Mouse (Mus musculus) liver, embryonic 15.5 days (tissue): ENCODE results near the gene App. TPM values are rescaled to one million over a fixed set of nuclear protein-coding genes. Genes with fewer than 3 reads are reported as not detected.

Source experiments
- ATAC-seq: fragments of 200-750 bp; cut with Nextera tagmentation; 2 replicates; pipeline ENCODE4 v1.8.0; 2017; ENCODE audit warnings: moderate number of reproducible peaks, mild to moderate bottlenecking, moderate library complexity; ENCODE audit not compliant: insufficient read depth
- H3K27ac ChIP-seq: fragments of 300-500 bp; sonication (generic); replicated peaks from 2 replicates; pipeline ENCODE4 v1.5.1; 2015; ENCODE audit warnings: mild to moderate bottlenecking, inconsistent platforms
- H3K27me3 ChIP-seq: fragments of 300-500 bp; sonication (generic); 2 replicates; pipeline ENCODE4 v1.6.1; 2015; ENCODE audit warnings: mild to moderate bottlenecking, inconsistent platforms
- H3K36me3 ChIP-seq: fragments of 300-500 bp; sonication (generic); replicated peaks from 2 replicates; pipeline ENCODE4 v1.6.1; 2015; ENCODE audit warnings: moderate library complexity, mild to moderate bottlenecking, inconsistent platforms
- H3K4me1 ChIP-seq: fragments of 300-500 bp; sonication (generic); replicated peaks from 2 replicates; pipeline ENCODE4 v1.6.1; 2015; ENCODE audit warnings: inconsistent platforms
- H3K4me2 ChIP-seq: fragments of 300-500 bp; sonication (generic); 2 replicates; pipeline ENCODE4 v1.6.1; 2015; ENCODE audit warnings: moderate library complexity, mild to moderate bottlenecking, inconsistent platforms
- H3K4me3 ChIP-seq: fragments of 300-500 bp; sonication (generic); replicated peaks from 2 replicates; pipeline ENCODE4 v1.5.1; 2015; ENCODE audit warnings: mild to moderate bottlenecking, inconsistent platforms
- H3K9ac ChIP-seq: fragments of 300-500 bp; sonication (generic); 2 replicates; pipeline ENCODE4 v1.6.1; 2015; ENCODE audit warnings: moderate library complexity, mild to moderate bottlenecking, inconsistent platforms
- H3K9me3 ChIP-seq: fragments of 300-500 bp; sonication (generic); replicated peaks from 2 replicates; pipeline ENCODE4 v1.6.1; 2016; ENCODE audit warnings: inconsistent platforms
- WGBS: fragments of 180-500 bp; shearing (Covaris S2); methylation state at CpG from one replicate; pipeline ENCODE4 v1.1.7; 2015; ENCODE audit warnings: mixed read lengths; ENCODE audit not compliant: insufficient replicate concordance; 5-methylcytosine and 5-hydroxymethylcytosine counted together
- polyA plus RNA-seq: library from polyadenylated mRNA; unstranded; fragments of >200 nt; fragmentation: Nextera tagmentation; extraction: Ambion mirVana; gene quantifications from 2 replicates; pipeline ENCODE4 v1.2.1, GENCODE M21; 2015

The App gene
- polyA plus RNA-seq, 1 experiment from 2014 or later, result 17.8 TPM

DNA sequence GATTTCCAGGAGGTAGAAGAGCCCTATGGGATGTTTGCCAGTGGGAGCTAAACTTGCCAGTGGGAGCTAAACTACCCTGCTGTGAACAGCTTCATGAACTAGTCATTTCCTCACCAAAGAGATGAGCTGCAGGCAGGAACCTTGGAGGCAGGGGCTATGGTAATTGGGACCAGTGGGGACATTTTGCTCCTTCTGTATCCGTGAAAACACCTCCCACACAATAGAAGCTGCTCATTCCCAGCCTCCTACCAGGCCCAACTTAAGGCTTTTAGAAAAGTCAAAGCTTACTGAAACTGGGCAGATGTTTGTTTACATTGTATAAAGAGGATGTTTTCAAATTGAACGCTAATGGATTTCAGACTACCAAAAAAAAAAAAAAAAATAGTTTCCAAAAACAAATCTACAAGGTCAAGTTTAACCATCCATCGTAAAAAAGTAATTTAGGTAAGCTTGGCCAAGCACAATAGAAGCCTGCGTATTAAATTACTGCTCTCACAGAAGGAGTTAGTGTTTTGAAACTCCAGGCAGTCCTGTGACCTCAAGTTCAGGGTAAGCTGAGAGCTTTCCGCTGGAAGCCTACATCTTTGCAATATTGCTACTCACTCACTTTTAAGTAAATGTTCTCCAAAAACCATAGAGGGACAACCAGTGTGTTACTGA is 253.8 kb downstream of the App start:
- 54% methylated on average over 5 of the region's 5 CpGs for WGBS
- H3K4me1 ChIP-seq, result no peaks in the 10 kb centered on the region
- no peak for ATAC-seq
- no peaks in the 10 kb centered on the region for H3K9me3 ChIP-seq
- no peaks in the 10 kb centered on the region for H3K27me3 ChIP-seq
- no peak overlapping the region for H3K27ac ChIP-seq
- no peaks in the 10 kb centered on the region for H3K36me3 ChIP-seq
- no peak overlapping the region for H3K4me3 ChIP-seq
- H3K9ac ChIP-seq, result no peak overlapping the region
- no peak overlapping the region for H3K4me2 ChIP-seq

DNA sequence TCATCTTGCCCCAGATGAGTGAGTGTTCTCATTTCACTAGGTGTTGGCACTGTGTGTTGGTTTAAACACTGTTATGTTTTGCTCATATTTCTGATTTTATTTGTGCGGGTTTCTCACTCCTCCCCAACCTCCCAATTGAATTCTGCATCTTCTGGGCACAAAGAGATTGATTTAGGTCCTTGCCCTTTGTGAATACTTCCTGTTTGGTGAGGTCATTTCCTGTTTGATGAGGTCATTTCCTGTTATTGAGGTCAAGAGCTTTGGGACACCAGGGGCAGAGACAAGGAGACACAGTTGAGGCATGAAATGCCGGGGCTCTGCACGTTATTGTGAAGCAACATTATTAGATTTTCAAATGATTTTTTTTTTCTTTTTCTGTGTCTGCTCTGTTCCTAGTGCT is 254.5 kb downstream of the App start:
- Histone ChIP-seq H3K27me3 (no peaks in the 10 kb centered on the region), H3K9ac (no peak overlapping the region), H3K9me3 (no peaks in the 10 kb centered on the region), H3K4me2 (no peak overlapping the region), H3K4me3 (no peak overlapping the region), H3K4me1 (no peaks in the 10 kb centered on the region), H3K36me3 (no peaks in the 10 kb centered on the region), H3K27ac (no peak overlapping the region)
- 58% methylated on average over 3 of the region's 3 CpGs for whole genome bisulfite sequencing
- ATAC-seq, result no peak

- Histone ChIP-seq H3K36me3 (no peaks in the 10 kb centered on the region), H3K4me3 (no peak overlapping the region), H3K27me3 (no peaks in the 10 kb centered on the region), H3K4me1 (no peaks in the 10 kb centered on the region), H3K9me3 (no peaks in the 10 kb centered on the region), H3K27ac (no peak overlapping the region), H3K4me2 (no peak overlapping the region), H3K9ac (no peak overlapping the region)
- no peak for ATAC-seq
- WGBS, result 75% methylated on average over 3 of the region's 3 CpGs
Observed at GRCm38 (mm10) chr16:84916772-84917171, 256.8 kb downstream of the App start.

DNA sequence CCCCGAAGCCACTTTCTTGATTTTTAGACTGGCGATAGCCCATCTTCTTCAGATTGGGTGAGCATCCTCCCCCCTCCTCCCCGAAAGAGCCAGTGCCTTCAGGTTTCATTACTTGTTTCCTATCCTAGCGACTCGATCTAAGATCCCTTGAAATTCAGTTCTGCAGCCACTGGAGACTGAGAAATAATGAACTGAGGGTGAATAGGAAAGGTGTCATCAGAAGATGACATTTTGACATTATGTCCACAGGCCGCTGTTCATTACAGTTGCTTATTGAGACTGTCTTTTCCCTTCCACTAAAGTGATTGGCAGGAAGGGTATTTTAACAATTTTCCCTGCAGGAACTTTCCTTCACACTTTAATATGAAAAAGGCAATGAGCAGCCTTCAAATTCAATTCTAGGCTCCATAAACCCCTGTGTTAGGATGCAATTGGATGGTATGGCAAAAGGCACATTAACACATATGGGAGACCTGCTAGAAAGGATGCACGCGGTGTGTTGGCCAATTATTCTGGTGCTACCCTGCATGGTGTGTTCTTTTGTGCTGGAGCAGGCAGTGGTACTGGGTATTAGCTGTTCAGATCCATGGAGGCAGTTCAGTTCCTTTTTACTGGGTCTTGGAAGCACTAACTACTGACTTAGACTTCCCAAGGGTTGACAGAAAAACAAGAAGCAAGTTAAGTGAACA is 261.9 kb downstream of the App start:
- WGBS, result 74% methylated on average over 8 of the region's 8 CpGs
- no peaks in the 10 kb centered on the region for H3K9me3 ChIP-seq
- H3K4me3 ChIP-seq, result no peak overlapping the region
- H3K27me3 ChIP-seq, result no peaks in the 10 kb centered on the region
- no peak overlapping the region for H3K4me2 ChIP-seq
- H3K4me1 ChIP-seq, result no peaks in the 10 kb centered on the region
- no peak for ATAC-seq
- H3K9ac ChIP-seq, result no peak overlapping the region
- H3K36me3 ChIP-seq, result no peaks in the 10 kb centered on the region
- no peak overlapping the region for H3K27ac ChIP-seq

- Histone ChIP-seq H3K27ac (no peak overlapping the region), H3K4me2 (no peak overlapping the region), H3K36me3 (no peaks in the 10 kb centered on the region), H3K4me1 (no peaks in the 10 kb centered on the region), H3K27me3 (no peaks in the 10 kb centered on the region), H3K9ac (no peak overlapping the region), H3K9me3 (no peaks in the 10 kb centered on the region), H3K4me3 (no peak overlapping the region)
- no peak for ATAC-seq
- 65% methylated on average over 4 of the region's 4 CpGs for WGBS
Observed at GRCm38 (mm10) chr16:84902995-84903394, 270.6 kb downstream of the App start.
